Mouse (Mus musculus) gastrocnemius, postnatal 10 days (tissue): Measurements from ENCODE around the gene Wdr90. TPM values are rescaled to one million over a fixed set of nuclear protein-coding genes. Genes with fewer than 3 reads are reported as not detected.

Source experiments
- DNase-seq: peaks from one replicate; pipeline ENCODE4 v3.0.0; 2021; ENCODE audit warnings: mixed read lengths
- total RNA-seq, 2 experiments: library from RNA; stranded (reverse); gene quantifications; 2 replicates each; pipeline ENCODE4 v1.2.3; 2021

Gene Wdr90
- total RNA-seq, 2 experiments from 2014 or later, result 3.3 to 5.2 TPM

- no peak for DNase-seq
Observed at GRCm38 (mm10) chr17:25830806-25831431, 30.4 kb downstream of the Wdr90 start.

- no peak for DNase-seq
Observed at GRCm38 (mm10) chr17:25830200-25830753, 31.0 kb downstream of the Wdr90 start.

GRCm38 (mm10) chr17:25829558-25830017 lies 31.7 kb downstream of the Wdr90 start:
- DNase-seq, result no peak

GRCm38 (mm10) chr17:25828712-25829557 lies 32.4 kb downstream of the Wdr90 start, which contains the start of gene Jmjd8:
Gene Jmjd8, plus strand, starts transcription at chr17:25828867.
- peak; percentile 69 for DNase-seq

GRCm38 (mm10) chr17:25828223-25828594 lies 33.1 kb downstream of the Wdr90 start:
- no peak for DNase-seq

GRCm38 (mm10) chr17:25827546-25828222 lies 33.6 kb downstream of the Wdr90 start:
- no peak for DNase-seq

- DNase-seq, result no peak
Observed at GRCm38 (mm10) chr17:25827011-25827410, 34.3 kb downstream of the Wdr90 start.

GRCm38 (mm10) chr17:25825984-25826570 lies 35.2 kb downstream of the Wdr90 start:
- DNase-seq, result no peak

- DNase-seq, result no peak
Observed at GRCm38 (mm10) chr17:25825311-25825710, 36.0 kb downstream of the Wdr90 start.

GRCm38 (mm10) chr17:25824362-25825142 lies 36.7 kb downstream of the Wdr90 start:
- DNase-seq, result no peak

GRCm38 (mm10) chr17:25823452-25823851 lies 37.8 kb downstream of the Wdr90 start, which contains the start of gene Wdr24:
Gene Wdr24, plus strand, starts transcription at chr17:25823627.
- DNase-seq, result no peak

GRCm38 (mm10) chr17:25818851-25819780 lies 42.2 kb downstream of the Wdr90 start:
- DNase-seq, result no peak

- no peak for DNase-seq
Observed at GRCm38 (mm10) chr17:25817662-25818061, 43.6 kb downstream of the Wdr90 start.

- peak; percentile 89 for DNase-seq
Observed at GRCm38 (mm10) chr17:25813471-25813870, 47.8 kb downstream of the Wdr90 start.

- DNase-seq, result no peak
Observed at GRCm38 (mm10) chr17:25810890-25811289, 50.4 kb downstream of the Wdr90 start.

- DNase-seq, result no peak
Observed at GRCm38 (mm10) chr17:25809606-25810340, 51.5 kb downstream of the Wdr90 start.

- peak; percentile 54 for DNase-seq
Observed at GRCm38 (mm10) chr17:25808789-25809605, 52.3 kb downstream of the Wdr90 start, which contains the start of gene Fbxl16. Gene Fbxl16, plus strand, starts transcription at chr17:25809085.

GRCm38 (mm10) chr17:25808028-25808427 lies 53.3 kb downstream of the Wdr90 start:
- no peak for DNase-seq
